Mouse (Mus musculus) liver, postnatal 0 days (tissue): ENCODE data around the gene Ptpn14.

Experiments
- CTCF ChIP-seq: sonication (generic); IDR thresholded peaks from 2 replicates; pipeline ENCODE4 v1.5.1; 2016; ENCODE audit warnings: antibody characterized with exemption, low read depth
- EP300 ChIP-seq: IDR thresholded peaks from 2 replicates; pipeline ENCODE4 v1.6.1; 2016; ENCODE audit warnings: antibody characterized with exemption, low read depth, mild to moderate bottlenecking

DNA sequence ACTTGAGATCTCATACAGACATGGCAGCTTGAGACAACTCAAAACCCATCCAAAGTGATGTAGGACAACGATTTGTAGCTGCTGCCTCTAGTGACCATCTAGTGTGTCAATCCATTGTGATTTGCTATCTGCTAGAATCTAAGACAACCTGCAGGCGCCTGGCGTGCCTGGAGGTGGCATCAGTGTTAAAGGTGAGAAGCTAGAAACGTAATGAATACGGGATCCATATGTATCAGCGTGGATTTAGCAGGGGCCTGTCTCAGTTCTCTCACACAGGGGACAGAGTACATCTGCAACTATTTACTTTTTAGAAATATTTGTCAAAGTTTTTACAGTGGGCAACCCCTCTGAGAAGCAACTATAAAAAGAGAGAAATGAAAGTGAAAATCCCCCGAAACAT lies 24.9 kb upstream of the Ptpn14 start:
- TF ChIP-seq CTCF: peak; percentile 45
- no peak for TF ChIP-seq EP300
